Mouse (Mus musculus) kidney, postnatal 10 days (tissue): Measurements from ENCODE around the gene Mmgt2.

Experiments
- DNase-seq: peaks from one replicate; pipeline ENCODE4 v3.0.0; 2021; ENCODE audit warnings: mixed read lengths

Gene Mmgt2

DNA sequence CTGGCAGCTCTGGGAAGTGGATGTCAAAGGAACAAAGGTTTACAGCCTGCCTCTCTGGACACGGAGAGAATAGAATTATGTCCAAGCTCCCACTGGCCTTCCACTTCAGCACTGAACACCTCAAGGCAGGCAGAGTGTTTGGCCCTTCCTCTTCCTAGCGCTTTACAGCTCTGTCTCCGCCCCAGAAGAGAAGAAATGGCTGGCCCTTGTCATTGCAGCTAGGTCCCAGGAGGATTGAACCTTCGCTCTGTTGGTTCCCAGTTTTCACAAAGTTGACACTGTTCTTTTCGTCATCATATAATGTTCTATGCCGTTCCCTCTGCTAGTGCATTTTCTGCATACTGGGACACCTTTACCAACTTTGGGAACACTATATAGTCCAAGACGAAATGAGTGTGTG, 59.8 kb downstream of the Mmgt2 start:
- DNase-seq = no peak

DNA sequence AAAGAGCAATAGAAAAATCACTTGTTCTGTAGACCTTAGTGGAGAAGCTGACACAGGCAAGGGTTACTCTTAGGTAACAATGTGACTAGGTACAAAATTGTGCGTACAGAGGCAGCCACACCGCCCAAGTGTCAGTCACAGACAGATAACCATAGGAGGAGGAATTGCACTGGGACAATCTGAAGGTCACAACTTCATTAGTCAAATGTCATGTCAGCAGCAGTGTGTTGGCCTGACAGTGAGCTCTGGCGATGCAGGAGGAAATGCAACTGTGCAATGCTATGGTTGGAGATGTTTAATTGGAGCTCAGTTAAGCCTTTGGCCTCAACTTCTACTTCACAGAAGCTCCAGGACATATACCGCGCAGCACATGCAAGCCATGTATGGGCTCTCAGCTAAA, 62.2 kb downstream of the Mmgt2 start:
- DNase-seq = no peak
